10 mouse cellular contexts compared by ENCODE assay signal in the genomic region with DNA sequence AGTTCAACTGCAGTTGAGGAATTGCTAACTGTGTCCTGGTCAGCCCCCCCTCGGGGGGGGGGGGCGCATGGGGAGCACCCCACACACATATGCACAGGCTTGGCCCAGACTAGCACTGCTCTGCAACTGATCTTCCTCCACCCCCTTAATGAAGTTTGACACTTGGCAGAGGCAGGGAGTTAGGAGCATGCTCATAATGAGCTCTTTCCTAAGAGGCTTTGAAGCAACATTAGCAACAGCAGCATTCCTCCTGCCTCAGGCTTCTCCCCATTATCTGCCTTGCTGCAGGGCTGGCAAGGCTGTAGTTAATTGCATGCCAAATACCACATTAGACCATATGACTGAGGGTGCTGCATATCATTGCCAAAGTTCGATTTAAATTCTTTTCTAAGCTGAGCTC.
A peak's percentile ranks its signal among the peaks of the same experiment; 100 is the strongest.
DNase-seq lines count a peak whose midpoint lies in the region; ATAC-seq and TF ChIP-seq lines count a peak whose summit lies in the region.
"Had no signal": no experiment of that assay in that cellular context is flagged by ENCODE, and none has a peak within 500 bp of the region (broad histone marks: within the 10 kb centered on the region; RNA-seq: fewer than 3 reads in every experiment).

No protein-coding gene starts in this region.

- no peak overlapping the region for H3K27ac ChIP-seq in lung, embryonic 15.5 days
- no peak overlapping the region for H3K27ac ChIP-seq in intestine, embryonic 15.5 days

- no peak overlapping the region for H3K9ac ChIP-seq in lung, embryonic 15.5 days
- no peak overlapping the region for H3K9ac ChIP-seq in intestine, embryonic 15.5 days

- TF ChIP-seq POLR2A in lung, adult 2 months (IDR thresholded peaks at IDR 0.05; ENCODE audit: borderline replicate concordance, extremely low read depth, low read depth, low read length) = no peak

- H3K36me3 ChIP-seq in lung, embryonic 15.5 days = no peaks in the 10 kb centered on the region
- no peaks in the 10 kb centered on the region for H3K36me3 ChIP-seq in intestine, embryonic 15.5 days

- WGBS in lung, embryonic 15.5 days = 26% methylated on average over 3 of the region's 3 CpGs
- WGBS in lung, adult 2 months = 33% methylated on average over 3 of the region's 3 CpGs
- 27% methylated on average over 3 of the region's 3 CpGs for WGBS in intestine, embryonic 15.5 days

- H3K4me2 ChIP-seq in lung, embryonic 15.5 days = no peak overlapping the region
- H3K4me2 ChIP-seq in intestine, embryonic 15.5 days (replicated peaks) = no peak overlapping the region

- H3K4me1 ChIP-seq in lung, embryonic 15.5 days = no peaks in the 10 kb centered on the region
- no peaks in the 10 kb centered on the region for H3K4me1 ChIP-seq in lung, adult 2 months (ENCODE audit: control insufficient read depth, insufficient read depth, low read length)
- no peaks in the 10 kb centered on the region for H3K4me1 ChIP-seq in intestine, embryonic 15.5 days (replicated peaks)

- no peaks in the 10 kb centered on the region for H3K27me3 ChIP-seq in lung, embryonic 15.5 days
- H3K27me3 ChIP-seq in intestine, embryonic 15.5 days (replicated peaks) = no peaks in the 10 kb centered on the region

- TF ChIP-seq CTCF in lung, adult 2 months (IDR thresholded peaks at IDR 0.05; ENCODE audit: insufficient read depth, low read length) = no peak

- 0 out of 2 replicates have a peak, but pooled peaks have one; percentile 59 for ATAC-seq in lung, embryonic 15.5 days (ENCODE audit: borderline replicate concordance, extremely low read depth, low FRiP score, low TSS enrichment)
- peak; percentile 75 for ATAC-seq in intestine, embryonic 15.5 days

- no peak overlapping the region for H3K4me3 ChIP-seq in lung, embryonic 15.5 days
- H3K4me3 ChIP-seq in lung, adult 2 months (replicated peaks; ENCODE audit: extremely low read depth, low read depth, low read length) = no peak overlapping the region
- no peak overlapping the region for H3K4me3 ChIP-seq in intestine, embryonic 15.5 days (replicated peaks)

- peak; percentile 9 for DNase-seq in adrenal gland, adult 2 months
- DNase-seq in adrenal gland, adult 8-10 months = no peak
- no peak for DNase-seq in lung, adult 2 months
- DNase-seq in retina, postnatal 7 days (ENCODE audit: low read depth, low spot score) = peak; percentile 35
- no peak for DNase-seq in layer of hippocampus, postnatal 14 days (ENCODE audit: low spot score in 2 of 2)
- DNase-seq in cerebellum, adult 9-10 months = no peak
- DNase-seq: heart, postnatal 14 days; kidney, postnatal 25 days had no signal

- no peaks in the 10 kb centered on the region for H3K9me3 ChIP-seq in lung, embryonic 15.5 days
- H3K9me3 ChIP-seq in intestine, embryonic 15.5 days = no peaks in the 10 kb centered on the region

Comparison
In these comparisons a context has a peak if more than half of its experiments do, and no peak if none do; other contexts are left out.
1. DNase-seq: peak in adrenal gland, adult 2 months (single experiment) and retina, postnatal 7 days (single experiment); none in adrenal gland, adult 8-10 months (single experiment), lung, adult 2 months (single experiment), layer of hippocampus, postnatal 14 days (0 of 2) and cerebellum, adult 9-10 months (single experiment).